Mouse (Mus musculus): ENCODE data around the gene Cmip.
A peak's percentile ranks its signal among the peaks of the same experiment; 100 is the strongest.

Cmip gene

GRCm38 (mm10) chr8:117430624-117431023, 173.8 kb downstream of the Cmip start:
- DNase-seq = no peak

DNA sequence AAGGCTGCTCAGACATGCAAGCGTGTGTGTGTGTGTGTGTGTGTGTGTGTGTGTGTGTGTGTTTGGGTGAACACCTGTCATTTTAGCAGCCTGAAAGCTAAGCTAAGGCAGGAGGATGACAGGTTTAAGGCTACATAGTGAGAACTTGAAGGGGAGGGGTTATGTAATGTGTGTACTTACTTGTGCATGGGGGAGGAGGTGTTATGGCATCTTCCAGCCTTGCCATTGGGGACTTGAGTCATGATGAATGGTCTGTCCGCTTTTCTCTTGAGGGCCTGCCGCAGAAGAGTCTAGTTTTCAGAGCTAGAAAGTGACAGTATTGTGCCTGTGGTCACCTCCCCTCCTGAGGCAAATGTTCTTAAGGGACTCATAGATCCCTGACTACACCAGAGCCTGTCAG, 174.7 kb downstream of the Cmip start:
- no peak for DNase-seq

- no peak for DNase-seq
These were observed 175.2 kb downstream of the Cmip start for GRCm38 (mm10) chr8:117432111-117432510.

DNA sequence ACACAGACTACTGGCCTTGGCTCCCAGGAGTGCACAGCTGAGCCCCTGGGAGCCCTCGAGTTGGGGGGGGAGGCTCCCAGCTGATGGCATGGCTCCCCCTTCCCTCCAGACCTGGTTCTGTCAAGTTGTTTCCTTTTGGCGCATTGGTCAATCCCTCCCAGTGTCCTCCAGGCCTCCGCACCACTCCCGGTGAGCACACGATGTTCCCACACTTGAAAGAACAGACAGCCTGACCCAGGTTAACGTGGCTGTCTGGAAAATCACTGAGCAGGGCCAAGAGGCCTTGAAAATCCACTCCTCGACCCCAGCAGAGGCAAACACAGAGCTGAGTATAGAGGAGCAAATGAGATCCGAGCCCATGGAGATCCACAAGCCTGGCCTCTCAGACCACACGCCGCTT, 177.1 kb downstream of the Cmip start:
- DNase-seq = no peak

DNA sequence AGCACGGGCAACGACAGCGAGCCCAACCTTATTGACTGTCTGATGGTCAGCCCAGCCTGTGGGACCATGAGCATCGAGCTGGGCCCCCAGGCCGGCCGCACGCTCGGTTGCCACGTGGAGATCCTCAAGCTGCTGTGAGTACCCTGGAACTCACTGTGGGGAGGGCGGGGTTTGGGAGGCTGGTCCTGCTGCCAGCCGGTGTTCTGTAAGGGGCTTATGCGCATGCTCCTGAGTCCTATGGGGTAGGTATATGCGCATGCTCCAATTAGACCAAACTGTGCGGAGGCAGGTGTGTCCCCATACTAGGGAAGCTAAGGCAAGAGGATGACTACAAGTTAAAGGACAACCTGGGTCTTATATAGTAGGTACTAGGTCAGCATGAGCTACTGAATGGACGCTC, 179.9 kb downstream of the Cmip start:
- DNase-seq = no peak

DNA sequence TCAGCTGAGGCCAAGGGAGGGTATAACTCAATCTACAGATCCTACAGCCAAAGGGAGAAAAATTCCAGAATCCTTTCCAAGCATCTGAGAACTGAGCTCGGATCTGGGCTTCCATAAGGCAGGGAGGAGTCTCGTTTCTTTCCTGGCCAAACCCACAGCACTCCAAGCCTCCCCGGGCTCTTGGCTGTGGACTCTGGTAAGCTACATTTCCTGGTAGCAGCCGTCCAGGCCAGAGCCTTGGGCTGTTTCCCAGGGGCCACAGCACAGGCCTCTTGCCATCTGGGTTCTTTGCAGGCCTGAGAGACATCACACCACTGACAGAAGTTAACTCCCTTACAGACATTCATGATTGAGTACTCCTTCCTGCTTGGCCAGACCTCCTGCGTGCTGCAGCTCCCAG, 180.8 kb downstream of the Cmip start:
- DNase-seq = peak; percentile 51

DNA sequence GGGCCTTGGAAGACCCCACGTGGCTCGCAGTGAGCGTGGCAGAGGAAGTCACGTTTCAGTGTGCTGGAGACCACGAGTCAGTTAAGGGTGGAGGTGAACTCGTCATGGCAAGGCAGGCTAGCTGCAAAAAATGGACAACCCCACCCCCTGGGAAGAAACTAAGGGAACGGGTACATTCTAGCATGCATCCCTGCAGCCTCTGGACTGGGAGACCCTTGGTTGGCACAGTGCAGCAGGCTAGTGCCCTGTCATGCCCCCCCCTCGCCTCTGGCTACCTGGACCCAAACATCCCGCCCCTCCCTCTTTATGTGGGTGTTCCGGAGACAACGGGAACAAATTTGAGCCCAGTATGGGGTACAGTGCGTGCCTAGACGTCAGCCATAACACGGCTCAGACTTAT, 183.5 kb downstream of the Cmip start:
- no peak for DNase-seq

DNA sequence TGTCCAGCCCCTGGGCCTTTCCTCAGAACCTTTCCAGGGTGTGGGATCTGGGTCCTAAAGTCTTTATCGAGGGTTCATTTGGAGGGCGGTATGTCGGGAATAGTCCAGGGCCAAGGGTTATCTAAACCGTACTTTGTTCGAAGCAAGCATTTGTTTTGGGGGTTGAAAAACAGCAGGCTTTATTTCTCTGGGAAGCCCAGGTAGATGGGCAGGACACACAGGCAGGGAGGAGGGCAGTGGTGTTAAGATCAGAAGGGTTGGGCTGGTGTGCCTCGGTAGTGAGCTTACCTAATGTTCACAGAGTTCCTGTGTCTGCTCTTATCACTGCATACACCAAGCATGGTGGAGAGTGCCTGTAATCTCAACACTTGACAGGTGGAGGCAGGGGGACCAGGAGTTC, 183.9 kb downstream of the Cmip start:
- no peak for DNase-seq

- DNase-seq = no peak
These were observed 188.6 kb downstream of the Cmip start for GRCm38 (mm10) chr8:117445507-117445906.

GRCm38 (mm10) chr8:117446344-117446997, 189.6 kb downstream of the Cmip start:
- DNase-seq = no peak

GRCm38 (mm10) chr8:117451072-117451471, 194.2 kb downstream of the Cmip start:
- no peak for DNase-seq

DNA sequence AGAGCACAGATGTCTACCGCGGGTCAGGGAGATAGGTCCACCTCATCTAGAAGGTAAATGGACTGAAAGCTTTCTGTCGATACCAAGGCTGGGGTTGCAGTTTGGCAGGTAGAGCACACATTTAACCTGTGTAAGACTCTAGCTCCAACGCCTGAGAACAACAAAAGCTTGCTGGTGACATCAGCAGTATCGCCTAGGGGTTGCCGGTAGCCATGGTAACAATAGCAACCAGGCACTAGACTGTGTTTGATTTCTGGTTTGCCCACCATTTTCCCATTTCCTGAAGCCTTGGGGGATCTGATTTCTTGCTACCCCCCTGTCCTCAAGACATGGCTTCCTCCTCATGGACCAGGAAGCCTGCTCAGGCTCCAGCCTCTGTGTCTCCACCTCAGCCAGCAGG, 197.1 kb downstream of the Cmip start:
- no peak for DNase-seq

- no peak for DNase-seq
These were observed 197.8 kb downstream of the Cmip start for GRCm38 (mm10) chr8:117454516-117455116.

DNA sequence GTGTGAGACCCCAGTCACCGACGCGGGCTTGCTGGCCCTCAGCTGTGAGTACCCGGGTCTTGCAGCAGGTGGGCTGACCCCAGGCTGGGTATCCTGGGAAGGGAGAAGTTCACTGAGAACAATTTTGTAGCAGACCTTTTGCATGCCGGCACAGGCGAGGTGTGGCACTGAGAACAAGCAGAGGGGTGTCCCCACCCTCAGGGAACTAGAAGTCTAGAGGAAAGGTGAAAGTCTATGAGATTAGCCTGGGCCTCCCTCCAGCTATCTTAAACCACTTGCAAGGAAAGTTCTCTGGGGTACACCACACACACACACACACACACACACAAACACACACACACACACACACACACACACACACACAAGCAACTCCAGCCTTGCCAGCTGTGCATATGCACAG, 198.8 kb downstream of the Cmip start:
- no peak for DNase-seq

DNA sequence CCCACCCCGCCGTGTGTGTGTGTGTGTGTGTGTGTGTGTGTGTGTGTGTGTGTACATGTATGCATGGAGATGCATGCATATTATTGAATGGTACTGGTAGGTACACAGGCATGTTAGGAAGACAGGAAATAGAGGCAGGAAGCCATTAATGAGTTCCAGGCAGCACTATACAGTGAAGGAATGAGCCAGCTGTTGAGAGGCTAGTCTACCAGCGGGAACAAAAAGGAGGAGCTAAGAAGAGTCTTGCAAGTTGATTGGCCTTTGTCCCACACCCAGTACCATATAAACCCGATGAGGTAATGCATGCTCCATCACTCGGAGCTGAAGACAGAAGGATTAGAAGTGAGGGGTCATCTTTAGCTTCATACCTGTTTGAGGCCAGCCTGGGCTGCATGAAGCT, 201.6 kb downstream of the Cmip start:
- DNase-seq = no peak

GRCm38 (mm10) chr8:117462701-117463284, 205.9 kb downstream of the Cmip start:
- no peak for DNase-seq

DNA sequence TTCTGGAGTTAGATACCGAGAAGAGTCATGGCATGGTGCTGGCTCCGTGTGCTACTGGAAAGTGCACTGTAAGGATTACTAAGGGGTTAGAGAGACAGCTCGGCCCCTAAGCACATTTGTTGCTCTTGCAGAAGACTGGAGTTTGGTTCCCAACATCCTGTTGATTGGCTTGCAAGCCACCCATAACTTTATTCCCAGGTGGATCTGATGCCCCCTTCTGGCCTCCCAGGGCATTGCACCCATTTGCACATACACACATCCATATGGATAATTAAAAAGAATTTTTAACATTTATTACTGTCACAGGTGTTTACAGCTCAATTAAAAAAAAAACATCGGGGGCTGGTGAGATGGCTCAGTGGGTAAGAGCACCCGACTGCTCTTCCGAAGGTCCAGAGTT, 207.7 kb downstream of the Cmip start:
- DNase-seq = no peak

- DNase-seq = peak; percentile 23
These were observed 208.4 kb downstream of the Cmip start for GRCm38 (mm10) chr8:117465250-117465649.

DNA sequence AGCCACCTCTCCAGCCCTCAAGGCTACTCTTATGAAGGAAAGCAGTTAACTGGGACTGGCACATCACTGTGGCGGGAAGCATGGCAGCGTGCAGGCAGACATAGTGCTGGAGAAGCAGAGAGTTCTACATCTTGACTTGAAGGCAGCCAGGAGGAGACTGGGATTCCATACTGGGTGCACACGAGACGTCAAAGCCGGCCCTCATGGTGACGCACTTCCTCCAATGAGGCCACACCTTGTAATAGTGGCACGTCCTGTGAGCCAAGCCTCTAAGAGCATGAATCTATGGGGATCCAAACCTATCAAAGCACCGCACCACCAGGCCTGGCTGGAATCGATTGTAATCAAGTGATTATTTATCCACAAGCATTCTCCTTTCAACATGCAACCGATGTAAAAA, 210.6 kb downstream of the Cmip start:
- no peak for DNase-seq

DNA sequence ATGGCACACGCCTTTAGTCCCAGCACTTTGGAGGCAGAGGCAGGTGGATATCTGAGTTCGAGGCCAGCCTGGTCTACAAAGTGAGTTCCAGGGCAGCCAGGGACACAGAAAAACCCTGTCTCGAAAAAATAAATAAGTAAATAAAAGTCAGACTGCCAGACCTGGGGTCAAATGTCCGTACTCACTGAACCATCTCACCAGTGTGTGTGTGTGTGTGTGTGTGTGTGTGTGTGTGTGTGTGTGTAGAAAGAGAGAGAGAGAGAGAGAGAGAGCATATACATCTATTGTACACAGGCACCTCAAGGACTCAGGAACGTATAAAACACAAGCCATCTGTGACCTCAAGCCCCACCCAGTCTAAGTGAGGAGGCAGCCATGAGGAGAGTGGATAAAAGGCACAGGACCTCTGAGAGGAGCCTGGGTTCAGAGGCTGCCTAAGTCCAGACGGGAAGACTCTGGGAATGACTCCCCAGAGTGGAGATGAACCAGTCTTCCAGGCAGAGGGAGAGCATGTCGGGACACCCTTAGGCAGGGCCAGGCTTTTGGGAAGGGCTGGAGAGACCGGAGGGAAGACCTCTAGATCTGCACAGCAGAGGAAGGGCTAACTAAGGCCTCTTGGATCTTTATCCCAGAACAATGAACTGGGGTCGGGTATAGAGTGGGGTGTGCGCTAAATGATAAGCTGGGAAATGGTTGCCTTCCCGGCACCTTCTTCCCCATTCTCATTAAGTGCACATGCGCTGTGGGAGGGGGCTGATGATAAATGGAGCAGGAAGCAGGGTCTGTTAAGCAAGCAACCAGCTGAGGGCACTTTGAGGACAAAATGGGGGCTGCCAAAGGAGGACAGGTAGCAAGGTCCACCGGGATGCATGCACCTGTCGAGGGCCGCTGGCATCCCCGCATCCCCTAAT, 212.8 kb downstream of the Cmip start:
- DNase-seq = no peak

GRCm38 (mm10) chr8:117470342-117470781, 213.5 kb downstream of the Cmip start:
- DNase-seq = peak; percentile 26

DNA sequence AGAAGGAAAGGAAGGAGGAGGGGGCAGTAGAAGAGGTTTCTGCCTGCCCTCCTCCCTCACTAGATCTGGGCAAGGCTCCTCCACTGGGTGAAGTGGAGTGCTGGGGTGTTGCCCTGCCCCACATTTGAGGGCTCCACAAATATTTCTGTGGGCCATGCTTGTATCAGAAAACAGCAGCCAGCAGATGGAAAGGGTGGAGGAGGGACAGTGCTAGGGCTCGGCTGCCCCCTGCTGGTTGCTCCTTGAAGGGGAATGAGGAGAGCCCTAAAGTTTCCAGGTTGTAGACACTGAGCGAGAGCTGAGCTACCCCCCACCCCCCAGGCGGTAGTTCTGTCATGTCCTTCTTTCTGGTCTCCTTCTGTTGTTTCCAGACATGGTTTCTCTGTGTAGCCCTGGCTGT, 214.3 kb downstream of the Cmip start:
- DNase-seq = peak; percentile 15

DNA sequence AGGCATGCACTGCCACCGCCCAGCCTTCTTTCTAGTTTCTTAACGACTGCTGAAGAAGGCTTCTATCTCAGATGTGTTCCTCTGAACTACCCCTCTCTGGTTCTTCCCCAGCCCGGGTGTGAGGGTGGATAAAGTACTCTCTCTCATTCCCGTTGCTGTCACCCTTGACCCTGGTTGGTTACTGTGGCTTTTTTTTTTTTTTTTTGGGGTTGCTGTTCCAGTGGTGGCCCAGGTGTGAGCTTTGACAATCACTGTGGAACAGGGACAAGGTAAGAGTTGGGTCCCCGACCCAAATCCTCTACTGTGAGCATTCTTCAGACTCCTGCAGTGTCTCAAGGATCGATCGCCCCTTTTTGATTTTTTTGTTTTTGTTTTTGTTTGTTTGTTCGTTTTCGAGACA, 214.8 kb downstream of the Cmip start:
- no peak for DNase-seq

- no peak for DNase-seq
These were observed 215.5 kb downstream of the Cmip start for GRCm38 (mm10) chr8:117472332-117472731.
